Mouse (Mus musculus): ENCODE data around the gene Cntfr. TPM values are rescaled to one million over a fixed set of nuclear protein-coding genes. Genes with fewer than 3 reads are reported as not detected.

Cntfr gene
- polyA plus RNA-seq, 1 experiment from 2014 or later = 27.2 TPM

GRCm38 (mm10) chr4:41658566-41659384 lies 38.1 kb downstream of the Cntfr start:
- no peaks in the 10 kb centered on the region for H3K27me3 ChIP-seq (replicated peaks)
- no peak overlapping the region for H3K9ac ChIP-seq (replicated peaks)
- no peak for ATAC-seq (ENCODE audit: low FRiP score)
- WGBS = 19% methylated on average over 23 of the region's 25 CpGs
- H3K4me3 ChIP-seq (replicated peaks) = no peak overlapping the region
- H3K27ac ChIP-seq (replicated peaks) = no peak overlapping the region
- H3K36me3 ChIP-seq = no peaks in the 10 kb centered on the region
- H3K4me1 ChIP-seq = peaks cover 32% of the 10 kb centered on the region
- H3K4me2 ChIP-seq = no peak overlapping the region
- H3K9me3 ChIP-seq (replicated peaks) = no peaks in the 10 kb centered on the region

- Histone ChIP-seq H3K4me3 (replicated peaks) (no peak overlapping the region), H3K4me2 (no peak overlapping the region), H3K9ac (replicated peaks) (no peak overlapping the region), H3K27ac (replicated peaks) (no peak overlapping the region), H3K27me3 (replicated peaks) (no peaks in the 10 kb centered on the region), H3K9me3 (replicated peaks) (no peaks in the 10 kb centered on the region), H3K4me1 (peaks cover 19% of the 10 kb centered on the region), H3K36me3 (no peaks in the 10 kb centered on the region)
- 86% methylated on average over 2 of the region's 2 CpGs for WGBS
- no peak for ATAC-seq (ENCODE audit: low FRiP score)
Measured at GRCm38 (mm10) chr4:41655525-41655924, 41.4 kb downstream of the Cntfr start.

- peak; percentile 54; the same call in 1 of the 2 replicates for ATAC-seq (ENCODE audit: low FRiP score)
- 0 out of 2 replicates have a peak overlapping the region, but pooled peaks have one; percentile 38 for H3K27ac ChIP-seq (replicated peaks)
- H3K9ac ChIP-seq (replicated peaks) = no peak overlapping the region
- no peaks in the 10 kb centered on the region for H3K9me3 ChIP-seq (replicated peaks)
- H3K36me3 ChIP-seq = no peaks in the 10 kb centered on the region
- H3K4me3 ChIP-seq (replicated peaks) = no peak overlapping the region
- 13% methylated on average over 7 of the region's 7 CpGs for WGBS
- H3K4me2 ChIP-seq = no peak overlapping the region
- peaks cover 13% of the 10 kb centered on the region for H3K4me1 ChIP-seq
- H3K27me3 ChIP-seq (replicated peaks) = no peaks in the 10 kb centered on the region
Measured at GRCm38 (mm10) chr4:41654217-41654616, 42.7 kb downstream of the Cntfr start.

- WGBS = 56% methylated on average over 6 of the region's 6 CpGs
- Histone ChIP-seq H3K4me3 (replicated peaks) (no peak overlapping the region), H3K27me3 (replicated peaks) (no peaks in the 10 kb centered on the region), H3K36me3 (no peaks in the 10 kb centered on the region), H3K27ac (replicated peaks) (0 out of 2 replicates have a peak overlapping the region, but pooled peaks have one; percentile 38), H3K4me2 (no peak overlapping the region), H3K9me3 (replicated peaks) (no peaks in the 10 kb centered on the region), H3K9ac (replicated peaks) (no peak overlapping the region), H3K4me1 (peaks cover 9% of the 10 kb centered on the region)
- no peak for ATAC-seq (ENCODE audit: low FRiP score)
Measured at GRCm38 (mm10) chr4:41653730-41654129, 43.2 kb downstream of the Cntfr start.

GRCm38 (mm10) chr4:41653296-41653695 lies 43.6 kb downstream of the Cntfr start:
- 41% methylated on average over 6 of the region's 6 CpGs for WGBS
- Histone ChIP-seq H3K4me1 (peaks cover 7% of the 10 kb centered on the region; the same call in 1 of the 2 replicates), H3K36me3 (no peaks in the 10 kb centered on the region), H3K9me3 (replicated peaks) (no peaks in the 10 kb centered on the region), H3K27me3 (replicated peaks) (no peaks in the 10 kb centered on the region), H3K4me2 (no peak overlapping the region), H3K4me3 (replicated peaks) (no peak overlapping the region), H3K9ac (replicated peaks) (no peak overlapping the region), H3K27ac (replicated peaks) (no peak overlapping the region)
- peak; percentile 48 for ATAC-seq (ENCODE audit: low FRiP score)

GRCm38 (mm10) chr4:41648627-41649026 lies 48.3 kb downstream of the Cntfr start:
- Histone ChIP-seq H3K4me3 (replicated peaks) (no peak overlapping the region), H3K4me2 (no peak overlapping the region), H3K27ac (replicated peaks) (no peak overlapping the region), H3K4me1 (peaks cover 4% of the 10 kb centered on the region; the same call in 1 of the 2 replicates), H3K9ac (replicated peaks) (no peak overlapping the region), H3K36me3 (no peaks in the 10 kb centered on the region), H3K27me3 (replicated peaks) (no peaks in the 10 kb centered on the region), H3K9me3 (replicated peaks) (no peaks in the 10 kb centered on the region)
- 79% methylated on average over 7 of the region's 7 CpGs for WGBS
- no peak for ATAC-seq (ENCODE audit: low FRiP score)

- H3K4me3 ChIP-seq (replicated peaks) = no peak overlapping the region
- H3K9me3 ChIP-seq (replicated peaks) = no peaks in the 10 kb centered on the region
- no peak overlapping the region for H3K4me2 ChIP-seq
- no peak for ATAC-seq (ENCODE audit: low FRiP score)
- H3K9ac ChIP-seq (replicated peaks) = no peak overlapping the region
- 17% methylated on average over 4 of the region's 4 CpGs for WGBS
- H3K36me3 ChIP-seq = no peaks in the 10 kb centered on the region
- no peak overlapping the region for H3K27ac ChIP-seq (replicated peaks)
- 0 out of 2 replicates have a peak, but pooled peaks cover under 1% of the 10 kb centered on the region for H3K4me1 ChIP-seq
- no peaks in the 10 kb centered on the region for H3K27me3 ChIP-seq (replicated peaks)
Measured at GRCm38 (mm10) chr4:41648157-41648556, 48.7 kb downstream of the Cntfr start.

- no peaks in the 10 kb centered on the region for H3K9me3 ChIP-seq (replicated peaks)
- no peaks in the 10 kb centered on the region for H3K36me3 ChIP-seq
- H3K9ac ChIP-seq (replicated peaks) = no peak overlapping the region
- 33% methylated on average over 5 of the region's 5 CpGs for WGBS
- H3K4me2 ChIP-seq = no peak overlapping the region
- H3K4me3 ChIP-seq (replicated peaks) = no peak overlapping the region
- H3K4me1 ChIP-seq = 0 out of 2 replicates have a peak, but pooled peaks cover 5% of the 10 kb centered on the region
- no peak for ATAC-seq (ENCODE audit: low FRiP score)
- H3K27ac ChIP-seq (replicated peaks) = no peak overlapping the region
- no peaks in the 10 kb centered on the region for H3K27me3 ChIP-seq (replicated peaks)
Measured at GRCm38 (mm10) chr4:41645488-41645887, 51.4 kb downstream of the Cntfr start.

- no peak overlapping the region for H3K27ac ChIP-seq (replicated peaks)
- H3K4me3 ChIP-seq (replicated peaks) = no peak overlapping the region
- H3K9ac ChIP-seq (replicated peaks) = no peak overlapping the region
Measured at GRCm38 (mm10) chr4:41641199-41641822, 55.6 kb downstream of the Cntfr start.

GRCm38 (mm10) chr4:41639913-41640507 lies 56.9 kb downstream of the Cntfr start, which contains the start of gene Enho:
TSS of gene Enho (minus strand) at chr4:41640324.
- peak within 1 kb of the TSS; percentile 81 for H3K4me2 ChIP-seq
- peak; percentile 89 for ATAC-seq (ENCODE audit: low FRiP score)
- WGBS = under 1% methylated on average over 64 of the region's 74 CpGs

More at GRCm38 (mm10) chr4:41641199-41641822, 55.6 kb downstream of the Cntfr start:
- H3K4me1 ChIP-seq = peaks cover 39% of the 10 kb centered on the region
- no peaks in the 10 kb centered on the region for H3K27me3 ChIP-seq (replicated peaks)
- no peaks in the 10 kb centered on the region for H3K36me3 ChIP-seq
- H3K9me3 ChIP-seq (replicated peaks) = no peaks in the 10 kb centered on the region
- no peak overlapping the region for H3K4me2 ChIP-seq
- WGBS = 69% methylated on average over 6 of the region's 6 CpGs
- ATAC-seq (ENCODE audit: low FRiP score) = no peak

GRCm38 (mm10) chr4:41639214-41639841 lies 57.6 kb downstream of the Cntfr start:
- 5% methylated on average over 10 of the region's 10 CpGs for WGBS
- Histone ChIP-seq H3K4me2 (peak overlapping the region; percentile 81), H3K4me3 (replicated peaks) (peak overlapping the region; percentile 73), H3K9me3 (replicated peaks) (no peaks in the 10 kb centered on the region), H3K27me3 (replicated peaks) (no peaks in the 10 kb centered on the region), H3K27ac (replicated peaks) (peak overlapping the region; percentile 92), H3K36me3 (no peaks in the 10 kb centered on the region), H3K9ac (replicated peaks) (peak overlapping the region; percentile 92), H3K4me1 (peaks cover 47% of the 10 kb centered on the region)
- peak; percentile 42 for ATAC-seq (ENCODE audit: low FRiP score)

More at GRCm38 (mm10) chr4:41639913-41640507, 56.9 kb downstream of the Cntfr start, which contains the start of gene Enho:
- Histone ChIP-seq H3K4me3 (replicated peaks) (peak within 1 kb of the TSS; percentile 73), H3K27me3 (replicated peaks) (no peaks in the 10 kb centered on the region), H3K36me3 (no peaks in the 10 kb centered on the region), H3K9ac (replicated peaks) (peak within 1 kb of the TSS; percentile 92), H3K27ac (replicated peaks) (peak within 1 kb of the TSS; percentile 92), H3K4me1 (peaks cover 47% of the 10 kb centered on the region), H3K9me3 (replicated peaks) (no peaks in the 10 kb centered on the region)

Measured in neural tube, embryonic 15.5 days (tissue).